ENCODE assay signal across 9 mouse cellular contexts in the genomic region with DNA sequence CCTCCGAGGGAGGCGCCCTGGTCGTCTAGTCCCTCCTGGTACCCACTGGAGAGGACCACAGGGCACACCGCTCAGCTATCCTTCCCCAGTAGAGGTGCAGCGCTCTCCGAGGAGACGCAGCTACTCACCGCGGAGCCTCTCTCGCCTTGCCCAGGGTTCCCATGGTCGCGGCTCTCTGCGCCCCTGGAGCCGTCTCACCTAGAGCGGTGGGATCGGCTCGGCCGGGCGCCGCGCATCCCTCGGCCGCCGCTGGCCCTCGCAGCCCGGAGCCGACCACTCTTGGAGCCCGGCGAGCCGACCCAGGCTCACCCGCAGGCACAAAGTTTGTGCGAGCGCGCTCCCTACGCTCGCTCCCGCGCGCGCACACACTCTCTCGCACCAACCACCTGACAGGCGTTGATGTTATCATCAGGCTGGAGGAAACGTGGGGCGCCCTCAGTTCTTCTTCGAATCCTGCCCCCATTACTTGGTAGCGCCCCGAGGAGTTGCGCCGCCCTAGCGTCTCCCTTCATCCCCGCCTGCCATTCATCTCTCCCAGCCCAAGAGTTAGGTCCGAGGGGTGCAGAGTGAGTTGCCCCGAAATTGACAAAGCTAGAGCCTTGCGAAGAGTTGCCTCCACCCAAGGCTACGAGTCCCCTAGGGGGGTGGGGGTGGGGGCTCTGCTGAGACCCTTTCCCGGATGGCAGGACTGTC. TPM values are rescaled to one million over a fixed set of nuclear protein-coding genes. Genes with fewer than 3 reads are reported as not detected.
DNase-seq lines count a peak whose midpoint lies in the region; ATAC-seq and TF ChIP-seq lines count a peak whose summit lies in the region.
"Had no signal": no experiment of that assay in that cellular context is flagged by ENCODE, and none has a peak within 500 bp of the region (broad histone marks: within the 10 kb centered on the region; RNA-seq: fewer than 3 reads in every experiment).

A gene (minus strand): TSS at position 455 of the 693 bp plus-strand sequence.

- no peaks in the 10 kb centered on the region for H3K36me3 ChIP-seq in erythroblast, embryonic 14.5 days (ENCODE audit: control insufficient read depth)
- H3K36me3 ChIP-seq in embryonic facial prominence, embryonic 12.5 days = no peaks in the 10 kb centered on the region
- no peaks in the 10 kb centered on the region for H3K36me3 ChIP-seq in heart, embryonic 16.5 days (ENCODE audit: control insufficient read depth, insufficient read depth)
- H3K36me3 ChIP-seq in liver, embryonic 15.5 days (replicated peaks) = no peaks in the 10 kb centered on the region
- no peaks in the 10 kb centered on the region for H3K36me3 ChIP-seq in stomach, postnatal 0 days (ENCODE audit: control insufficient read depth, insufficient read depth, low read length)

- H3K27ac ChIP-seq in embryonic facial prominence, embryonic 12.5 days = no peak within 1 kb of the TSS
- no peak within 1 kb of the TSS for H3K27ac ChIP-seq in heart, embryonic 16.5 days (ENCODE audit: low read length)
- no peak within 1 kb of the TSS for H3K27ac ChIP-seq in liver, embryonic 15.5 days (replicated peaks)
- H3K27ac ChIP-seq in stomach, postnatal 0 days (replicated peaks) = peak within 1 kb of the TSS; percentile 53

- WGBS in embryonic facial prominence, embryonic 12.5 days = 2% methylated on average over 56 of the region's 56 CpGs
- WGBS in heart, embryonic 16.5 days = 2% methylated on average over 56 of the region's 56 CpGs
- WGBS in liver, embryonic 15.5 days (ENCODE audit: insufficient replicate concordance) = 2% methylated on average over 56 of the region's 56 CpGs
- 2% methylated on average over 53 of the region's 56 CpGs for WGBS in stomach, postnatal 0 days

- peak within 1 kb of the TSS; percentile 53 for H3K9ac ChIP-seq in embryonic facial prominence, embryonic 12.5 days
- H3K9ac ChIP-seq in heart, embryonic 16.5 days (ENCODE audit: low read length) = peak within 1 kb of the TSS; percentile 69
- no peak within 1 kb of the TSS for H3K9ac ChIP-seq in liver, embryonic 15.5 days
- H3K9ac ChIP-seq in stomach, postnatal 0 days (ENCODE audit: low read length) = peak within 1 kb of the TSS; percentile 51

- peak; percentile 36 for TF ChIP-seq CTCF in stomach, postnatal 0 days (IDR thresholded peaks at IDR 0.05; ENCODE audit: low read depth)

- no peak for ATAC-seq in erythroblast, adult 5-6 weeks (replicated peaks; ENCODE audit: low FRiP score, poor library complexity, severe bottlenecking)
- ATAC-seq in embryonic facial prominence, embryonic 12.5 days (ENCODE audit: insufficient number of reproducible peaks, insufficient read depth, low FRiP score, low TSS enrichment) = peak; percentile 70; the same call in 1 of the 2 replicates
- ATAC-seq in heart, embryonic 16.5 days (replicated peaks; ENCODE audit: extremely low read depth, insufficient read depth, low FRiP score) = peak; percentile 57
- ATAC-seq in liver, embryonic 15.5 days (ENCODE audit: insufficient read depth) = 0 out of 2 replicates have a peak, but pooled peaks have one; percentile 31
- ATAC-seq in stomach, postnatal 0 days (ENCODE audit: low FRiP score, low TSS enrichment) = peak; percentile 70

- peaks cover 2% of the 10 kb centered on the region for H3K4me1 ChIP-seq in erythroblast, embryonic 14.5 days (ENCODE audit: control insufficient read depth)
- H3K4me1 ChIP-seq in embryonic facial prominence, embryonic 12.5 days = peaks cover 6% of the 10 kb centered on the region
- H3K4me1 ChIP-seq in heart, embryonic 16.5 days (ENCODE audit: control insufficient read depth, insufficient read depth, low read length) = peaks cover 8% of the 10 kb centered on the region
- H3K4me1 ChIP-seq in liver, embryonic 15.5 days (replicated peaks) = peaks cover 8% of the 10 kb centered on the region; the same call in 1 of the 2 replicates
- no peaks in the 10 kb centered on the region; the same call in 1 of the 2 replicates for H3K4me1 ChIP-seq in stomach, postnatal 0 days (replicated peaks; ENCODE audit: control insufficient read depth, insufficient read depth)

- H3K9me3 ChIP-seq in erythroblast, embryonic 14.5 days (ENCODE audit: control insufficient read depth, low read length) = no peaks in the 10 kb centered on the region
- H3K9me3 ChIP-seq in embryonic facial prominence, embryonic 12.5 days = no peaks in the 10 kb centered on the region
- H3K9me3 ChIP-seq in heart, embryonic 16.5 days (replicated peaks; ENCODE audit: control insufficient read depth, low read length) = no peaks in the 10 kb centered on the region
- H3K9me3 ChIP-seq in liver, embryonic 15.5 days (replicated peaks) = no peaks in the 10 kb centered on the region
- H3K9me3 ChIP-seq in stomach, postnatal 0 days (ENCODE audit: control insufficient read depth, low read length) = no peaks in the 10 kb centered on the region

- DNase-seq in kidney, postnatal 14 days = peak; percentile 29
- DNase-seq in natural killer cell, adult 2 months (ENCODE audit: low spot score in 2 of 2) = peak; percentile 64 to 74
- DNase-seq in stomach, postnatal 0 days (ENCODE audit: low spot score) = peak; percentile 59

- H3K4me3 ChIP-seq in erythroblast, embryonic 14.5 days (replicated peaks) = peak within 1 kb of the TSS; percentile 29
- H3K4me3 ChIP-seq in embryonic facial prominence, embryonic 12.5 days = peak within 1 kb of the TSS; percentile 55
- peak within 1 kb of the TSS; percentile 62 for H3K4me3 ChIP-seq in heart, embryonic 16.5 days (ENCODE audit: low read length)
- peak within 1 kb of the TSS; percentile 38 for H3K4me3 ChIP-seq in liver, embryonic 15.5 days (replicated peaks)
- peak within 1 kb of the TSS; percentile 55 for H3K4me3 ChIP-seq in stomach, postnatal 0 days (ENCODE audit: low read depth, low read length)
- H3K4me3 ChIP-seq: myocyte had no signal

- TF ChIP-seq EP300 in stomach, postnatal 0 days (optimal IDR thresholded peaks at IDR 0.05) = no peak

- peak within 1 kb of the TSS; percentile 90 for H3K4me2 ChIP-seq in embryonic facial prominence, embryonic 12.5 days (replicated peaks)
- H3K4me2 ChIP-seq in heart, embryonic 16.5 days (ENCODE audit: low read depth, low read length) = peak within 1 kb of the TSS; percentile 94
- peak within 1 kb of the TSS; percentile 59 for H3K4me2 ChIP-seq in liver, embryonic 15.5 days
- H3K4me2 ChIP-seq in stomach, postnatal 0 days (replicated peaks; ENCODE audit: low read depth) = peak within 1 kb of the TSS; percentile 81

- peaks cover 27% of the 10 kb centered on the region for H3K27me3 ChIP-seq in erythroblast, embryonic 14.5 days (ENCODE audit: control insufficient read depth)
- H3K27me3 ChIP-seq in embryonic facial prominence, embryonic 12.5 days = peaks cover 26% of the 10 kb centered on the region
- H3K27me3 ChIP-seq in heart, embryonic 16.5 days (ENCODE audit: control insufficient read depth, insufficient read depth, low read length) = peaks cover 22% of the 10 kb centered on the region
- peaks cover 30% of the 10 kb centered on the region for H3K27me3 ChIP-seq in liver, embryonic 15.5 days
- H3K27me3 ChIP-seq in stomach, postnatal 0 days (ENCODE audit: control insufficient read depth, insufficient read depth, low read length) = no peaks in the 10 kb centered on the region; the same call in 1 of the 2 replicates

RNA-seq across cellular contexts. Expression of the gene that starts here (rescaled TPM):
- polyA plus RNA-seq in erythroblast, embryonic 14.5 days (2012) = 0.07 TPM in 1 of 2 replicates, not detected in the other
- total RNA-seq in erythroblast, adult 5-6 weeks (2015; ENCODE audit: low replicate concordance) = 0.21 TPM in 1 of 2 replicates, not detected in the other
- total RNA-seq in erythroblast, adult 5-6 weeks (2017; ENCODE audit: low replicate concordance) = 0.17 TPM in 1 of 2 replicates, not detected in the other
- 0.33 and 1.2 TPM in 2 replicates for polyA plus RNA-seq in embryonic facial prominence, embryonic 12.5 days (2016; fragmentation: Nextera tagmentation; extraction: Ambion mirVana)
- 2.0 and 4.8 TPM in 2 replicates for polyA plus RNA-seq in heart, embryonic 16.5 days (2015; fragmentation: Nextera tagmentation; extraction: Ambion mirVana)
- polyA plus RNA-seq in liver, embryonic 15.5 days (2015; fragmentation: Nextera tagmentation; extraction: Ambion mirVana) = 0.78 and 0.79 TPM in 2 replicates
- polyA plus RNA-seq in stomach, postnatal 0 days (2015; fragmentation: Nextera tagmentation; extraction: Ambion mirVana) = 2.5 and 2.7 TPM in 2 replicates
- polyA plus RNA-seq: myocyte had no signal

Comparison
In these comparisons a context has a peak if more than half of its experiments do, and no peak if none do; other contexts are left out.
1. Peak in ATAC-seq, H3K4me3 ChIP-seq and H3K4me2 ChIP-seq in liver, embryonic 15.5 days; RNA of the gene not detected or under 1 TPM.